Mouse (Mus musculus) splenic B cell, adult 2 months (primary cell): ENCODE data around the gene Tns3.

Experiments used
- DNase-seq: peaks from one replicate; pipeline ENCODE4 v3.0.0-alpha.2; 2011; ENCODE audit warnings: low read depth, low spot score
- H3K27me3 ChIP-seq: 2 replicates; pipeline ENCODE4 v1.6.1; 2012; ENCODE audit warnings: mild to moderate bottlenecking, low read length, moderate library complexity, mixed read lengths; ENCODE audit not compliant: control insufficient read depth, poor library complexity, insufficient read depth, severe bottlenecking
- H3K36me3 ChIP-seq: 2 replicates; pipeline ENCODE4 v1.6.1; 2012; ENCODE audit warnings: mild to moderate bottlenecking, low read length, moderate library complexity, mixed read lengths; ENCODE audit not compliant: control insufficient read depth, poor library complexity, insufficient read depth, severe bottlenecking

Tns3 gene

DNA sequence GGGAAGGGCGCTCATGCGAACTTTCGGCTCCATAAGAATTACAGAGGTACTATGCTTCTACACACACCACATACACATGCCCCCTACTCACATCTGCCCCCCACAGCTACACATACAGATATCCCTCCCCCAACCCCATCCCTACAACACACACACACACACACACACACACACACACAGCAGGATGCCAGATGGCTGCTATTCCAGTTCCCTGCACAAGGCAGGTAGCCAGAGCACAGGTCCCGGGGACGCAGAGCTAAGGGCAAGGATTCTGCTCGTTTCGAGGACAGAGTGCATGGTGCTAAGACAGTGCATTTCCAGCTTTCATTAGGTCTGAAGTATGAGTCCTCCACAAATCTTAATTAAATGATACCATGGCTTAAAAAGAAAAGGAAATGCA is 168.5 kb downstream of the Tns3 start:
- no peaks in the 10 kb centered on the region for H3K27me3 ChIP-seq
- H3K36me3 ChIP-seq = no peaks in the 10 kb centered on the region; the same call in 1 of the 2 replicates
- no peak for DNase-seq

- no peak for DNase-seq
- Histone ChIP-seq H3K36me3 (no peaks in the 10 kb centered on the region; the same call in 1 of the 2 replicates), H3K27me3 (no peaks in the 10 kb centered on the region)
These were observed 169.3 kb downstream of the Tns3 start for GRCm38 (mm10) chr11:8495036-8495435.

DNA sequence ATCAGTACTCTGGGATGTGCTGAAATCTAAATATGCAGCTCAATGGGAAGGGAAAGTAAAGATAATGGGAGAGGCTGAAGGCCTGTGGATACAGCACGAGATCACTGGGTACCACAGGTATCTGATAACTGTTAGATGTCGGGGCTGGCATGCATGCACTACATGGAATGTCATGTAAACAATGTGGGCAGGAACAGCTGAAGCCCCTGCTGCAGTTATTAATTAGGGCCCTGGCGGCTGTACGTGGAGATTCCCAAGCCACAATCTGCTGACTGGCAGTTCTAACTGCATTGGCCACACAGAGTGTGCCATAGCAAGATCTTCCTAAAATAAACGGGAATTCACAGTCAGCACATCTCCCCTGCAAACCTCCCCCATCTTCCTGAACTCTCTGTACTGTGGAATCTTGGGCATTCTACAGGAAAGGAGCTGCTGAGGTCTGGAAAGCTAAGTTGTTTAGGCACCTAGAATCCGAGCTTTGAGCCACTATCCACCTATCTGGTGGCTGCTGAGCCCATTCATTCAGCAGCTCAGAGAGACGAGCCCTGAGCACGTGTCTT is 170.3 kb downstream of the Tns3 start:
- no peak for DNase-seq
- no peaks in the 10 kb centered on the region for H3K27me3 ChIP-seq
- no peaks in the 10 kb centered on the region; the same call in 1 of the 2 replicates for H3K36me3 ChIP-seq

DNA sequence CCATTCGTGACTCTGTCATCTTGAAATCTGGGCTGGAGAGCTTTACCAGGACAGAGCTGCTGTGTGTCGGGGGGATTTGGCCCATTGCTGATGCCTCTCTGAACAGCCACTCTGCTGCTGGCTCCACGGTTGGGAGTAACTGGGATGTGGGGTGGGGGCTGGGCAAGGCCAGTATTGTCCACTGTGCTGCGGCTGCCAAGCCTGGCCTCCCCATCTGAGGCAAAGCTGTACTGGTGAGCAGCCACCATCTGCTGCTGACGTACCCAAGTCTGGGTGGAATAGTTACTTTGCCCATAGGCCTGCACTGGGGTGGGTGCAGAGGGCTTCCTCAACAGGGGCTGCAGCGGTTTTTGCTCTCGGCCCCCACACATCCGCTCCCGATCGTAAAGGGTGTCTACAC is 172.0 kb downstream of the Tns3 start:
- H3K36me3 ChIP-seq = no peaks in the 10 kb centered on the region; the same call in 1 of the 2 replicates
- H3K27me3 ChIP-seq = no peaks in the 10 kb centered on the region
- DNase-seq = no peak

GRCm38 (mm10) chr11:8488248-8488647 is 176.1 kb downstream of the Tns3 start:
- Histone ChIP-seq H3K36me3 (no peaks in the 10 kb centered on the region; the same call in 1 of the 2 replicates), H3K27me3 (no peaks in the 10 kb centered on the region)
- DNase-seq = no peak

- no peaks in the 10 kb centered on the region for H3K27me3 ChIP-seq
- no peaks in the 10 kb centered on the region for H3K36me3 ChIP-seq
- DNase-seq = no peak
These were observed 177.8 kb downstream of the Tns3 start for GRCm38 (mm10) chr11:8486552-8486951.

DNA sequence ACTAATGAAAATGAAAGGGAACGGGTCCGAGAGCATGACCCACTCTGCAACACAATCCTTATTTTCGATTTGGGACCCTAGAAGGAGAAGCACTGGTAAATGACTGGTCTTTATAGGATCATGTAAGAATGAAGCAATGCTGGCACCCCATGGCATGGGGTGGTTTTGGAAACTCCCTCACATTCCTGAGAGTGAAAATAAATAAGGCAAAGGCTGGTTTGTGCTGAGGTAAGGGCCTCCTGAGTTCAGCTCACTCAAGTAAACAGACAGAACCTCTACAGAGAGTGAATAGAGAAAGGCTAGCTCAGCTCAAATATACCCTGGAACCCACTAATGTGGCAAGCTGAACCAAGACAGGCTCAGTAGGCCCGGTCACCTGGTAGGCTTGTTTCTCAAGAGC is 179.8 kb downstream of the Tns3 start:
- H3K36me3 ChIP-seq = no peaks in the 10 kb centered on the region
- no peak for DNase-seq
- H3K27me3 ChIP-seq = no peaks in the 10 kb centered on the region

- DNase-seq = no peak
- Histone ChIP-seq H3K36me3 (no peaks in the 10 kb centered on the region), H3K27me3 (no peaks in the 10 kb centered on the region)
These were observed 181.6 kb downstream of the Tns3 start for GRCm38 (mm10) chr11:8482721-8483120.

DNA sequence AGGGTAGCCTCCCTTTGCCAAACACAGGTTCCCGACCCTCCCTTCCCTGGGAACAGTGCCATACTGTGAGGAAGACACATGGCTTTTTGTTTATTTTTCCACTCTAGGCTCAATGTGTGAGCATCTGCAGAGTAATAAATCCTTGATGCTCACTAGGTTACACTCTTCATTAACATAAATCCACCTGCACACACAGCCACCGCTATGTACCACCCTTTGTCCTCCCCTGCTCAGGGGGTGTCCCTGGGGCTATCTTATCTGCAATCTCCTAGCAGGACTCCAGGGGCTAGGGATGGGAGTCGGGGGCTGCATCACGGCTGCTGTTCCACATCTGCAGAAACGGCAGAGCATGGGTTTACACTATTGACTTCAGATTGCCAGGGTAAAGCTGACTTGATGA is 182.4 kb downstream of the Tns3 start:
- DNase-seq = no peak
- Histone ChIP-seq H3K27me3 (no peaks in the 10 kb centered on the region), H3K36me3 (no peaks in the 10 kb centered on the region)

GRCm38 (mm10) chr11:8481529-8481928 is 182.8 kb downstream of the Tns3 start:
- H3K27me3 ChIP-seq = no peaks in the 10 kb centered on the region
- no peak for DNase-seq
- no peaks in the 10 kb centered on the region for H3K36me3 ChIP-seq

DNA sequence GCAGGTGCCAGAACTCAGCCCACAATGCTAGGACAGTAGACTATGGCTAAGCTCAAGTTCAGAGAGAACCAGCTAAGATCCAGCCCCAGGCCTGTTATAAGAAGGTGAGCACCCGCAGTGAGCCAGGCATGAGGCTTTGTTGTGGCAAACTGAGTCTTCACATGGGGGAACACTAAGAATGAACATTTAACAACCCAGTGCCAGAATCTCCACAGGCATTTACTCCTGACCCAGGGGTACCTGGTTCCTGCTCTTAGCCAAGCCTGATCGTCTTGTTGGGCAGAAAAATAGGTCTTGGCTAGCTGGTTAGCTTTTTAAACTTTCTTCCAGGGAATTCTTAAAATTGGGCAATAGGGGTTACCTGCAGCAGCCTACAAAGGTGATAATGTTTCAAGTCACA is 184.5 kb downstream of the Tns3 start:
- no peak for DNase-seq
- Histone ChIP-seq H3K36me3 (no peaks in the 10 kb centered on the region), H3K27me3 (no peaks in the 10 kb centered on the region)

GRCm38 (mm10) chr11:8479313-8479712 is 185.0 kb downstream of the Tns3 start:
- no peak for DNase-seq
- Histone ChIP-seq H3K27me3 (no peaks in the 10 kb centered on the region), H3K36me3 (no peaks in the 10 kb centered on the region)

DNA sequence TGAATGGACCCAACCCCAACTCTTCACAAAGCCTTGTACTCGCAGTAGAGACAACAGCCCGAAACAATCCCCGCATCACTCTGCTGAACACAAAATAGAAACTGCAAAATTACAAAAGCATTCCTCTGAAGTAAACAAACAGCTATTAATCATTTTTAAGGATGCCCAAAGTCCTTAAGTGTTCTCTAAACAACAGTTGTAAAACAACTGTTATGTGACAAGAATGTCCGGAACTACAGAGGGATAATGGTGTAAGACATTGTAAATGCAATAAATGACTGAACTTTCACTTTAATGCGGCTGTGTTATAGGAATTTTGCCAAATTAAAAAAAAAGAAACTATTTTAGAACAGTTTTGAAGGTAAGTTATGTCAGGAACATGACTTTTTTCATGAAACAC is 190.7 kb downstream of the Tns3 start:
- DNase-seq = no peak
- Histone ChIP-seq H3K27me3 (no peaks in the 10 kb centered on the region), H3K36me3 (no peaks in the 10 kb centered on the region)

DNA sequence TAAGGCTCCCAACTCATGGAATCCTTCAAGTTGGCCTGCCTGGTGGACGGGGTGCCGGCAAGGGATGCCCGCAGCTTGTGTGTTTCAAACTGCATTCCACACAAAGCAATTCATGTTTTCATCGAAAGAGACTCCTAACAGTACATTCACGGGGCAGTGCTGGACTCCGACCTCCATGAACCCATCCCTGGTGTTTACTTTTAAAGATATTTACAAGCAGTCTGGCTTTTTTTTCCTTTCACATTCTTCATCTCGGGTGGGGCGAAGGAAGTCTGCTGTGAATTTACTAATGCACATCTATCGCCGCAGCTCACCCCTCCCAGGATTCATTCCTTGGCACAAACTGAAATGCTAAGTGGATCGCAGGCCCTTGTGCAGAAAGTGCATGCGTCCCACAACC is 191.9 kb downstream of the Tns3 start:
- Histone ChIP-seq H3K36me3 (no peaks in the 10 kb centered on the region; the same call in 1 of the 2 replicates), H3K27me3 (no peaks in the 10 kb centered on the region)
- DNase-seq = no peak

- no peak for DNase-seq
- Histone ChIP-seq H3K36me3 (no peaks in the 10 kb centered on the region; the same call in 1 of the 2 replicates), H3K27me3 (no peaks in the 10 kb centered on the region)
These were observed 192.8 kb downstream of the Tns3 start for GRCm38 (mm10) chr11:8471535-8471934.

- no peak for DNase-seq
- H3K27me3 ChIP-seq = no peaks in the 10 kb centered on the region
- no peaks in the 10 kb centered on the region; the same call in 1 of the 2 replicates for H3K36me3 ChIP-seq
These were observed 194.8 kb downstream of the Tns3 start for GRCm38 (mm10) chr11:8469537-8469936.
